Mouse (Mus musculus): ENCODE measurements around the gene Ptpn13.
A peak's percentile ranks its signal among the peaks of the same experiment; 100 is the strongest.

Gene Ptpn13

DNA sequence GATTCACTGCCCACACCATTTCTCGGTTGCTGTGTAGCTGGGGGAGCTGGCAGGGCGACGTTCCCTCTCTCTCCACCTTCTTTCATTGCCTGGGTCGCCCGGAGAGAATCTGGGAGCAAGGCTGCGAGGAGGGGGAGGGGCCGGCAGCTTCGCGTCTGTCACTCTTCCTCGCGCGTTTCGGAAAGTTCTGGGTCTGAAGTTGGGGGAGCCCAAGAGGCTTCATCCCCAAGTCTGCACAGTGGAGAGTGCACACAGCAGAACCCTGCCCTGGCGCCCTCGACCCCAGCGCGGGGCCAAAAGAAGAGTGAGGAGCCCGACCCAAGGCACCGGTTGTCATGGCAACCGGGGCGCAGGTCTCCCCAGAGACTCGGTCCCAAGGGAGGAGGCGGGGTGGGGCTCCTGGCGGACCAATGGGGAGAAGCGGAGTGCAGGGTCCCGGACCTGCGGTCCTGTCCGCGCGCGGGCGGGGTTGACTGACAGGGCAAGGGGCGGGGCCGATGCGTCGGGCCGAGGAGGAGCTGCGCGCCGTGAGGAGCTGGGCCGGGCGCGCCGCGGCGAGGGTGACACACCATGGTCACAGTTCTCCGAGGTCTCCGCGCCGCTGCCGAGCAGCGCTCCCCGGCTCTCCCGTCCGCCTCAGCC lies at the start of gene Ptpn13:
TSS of gene Ptpn13 (plus strand) at position 515 of the 642 bp plus-strand sequence.
- peak; percentile 96 for DNase-seq (ENCODE audit: low spot score)

DNA sequence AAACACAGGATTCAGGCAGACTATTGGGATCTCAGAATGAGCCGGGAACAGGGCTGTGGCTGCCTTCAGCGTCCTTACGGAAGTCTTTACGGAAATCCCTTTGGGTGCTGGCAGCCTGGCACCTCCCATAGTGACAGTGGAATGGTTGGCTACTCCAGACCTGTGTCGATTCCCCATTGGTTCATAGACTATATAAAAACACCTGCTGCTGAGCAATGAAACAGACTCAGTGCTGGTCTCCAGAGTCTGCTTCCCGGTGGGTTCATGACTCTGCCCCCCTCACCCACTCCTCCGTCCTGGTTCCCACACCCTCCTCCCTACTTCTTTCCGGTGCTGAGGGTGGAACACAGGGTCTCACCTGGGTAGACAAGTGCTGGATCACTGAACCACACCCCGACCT lies 49.8 kb upstream of the Ptpn13 start:
- no peak for DNase-seq (ENCODE audit: low spot score)

DNA sequence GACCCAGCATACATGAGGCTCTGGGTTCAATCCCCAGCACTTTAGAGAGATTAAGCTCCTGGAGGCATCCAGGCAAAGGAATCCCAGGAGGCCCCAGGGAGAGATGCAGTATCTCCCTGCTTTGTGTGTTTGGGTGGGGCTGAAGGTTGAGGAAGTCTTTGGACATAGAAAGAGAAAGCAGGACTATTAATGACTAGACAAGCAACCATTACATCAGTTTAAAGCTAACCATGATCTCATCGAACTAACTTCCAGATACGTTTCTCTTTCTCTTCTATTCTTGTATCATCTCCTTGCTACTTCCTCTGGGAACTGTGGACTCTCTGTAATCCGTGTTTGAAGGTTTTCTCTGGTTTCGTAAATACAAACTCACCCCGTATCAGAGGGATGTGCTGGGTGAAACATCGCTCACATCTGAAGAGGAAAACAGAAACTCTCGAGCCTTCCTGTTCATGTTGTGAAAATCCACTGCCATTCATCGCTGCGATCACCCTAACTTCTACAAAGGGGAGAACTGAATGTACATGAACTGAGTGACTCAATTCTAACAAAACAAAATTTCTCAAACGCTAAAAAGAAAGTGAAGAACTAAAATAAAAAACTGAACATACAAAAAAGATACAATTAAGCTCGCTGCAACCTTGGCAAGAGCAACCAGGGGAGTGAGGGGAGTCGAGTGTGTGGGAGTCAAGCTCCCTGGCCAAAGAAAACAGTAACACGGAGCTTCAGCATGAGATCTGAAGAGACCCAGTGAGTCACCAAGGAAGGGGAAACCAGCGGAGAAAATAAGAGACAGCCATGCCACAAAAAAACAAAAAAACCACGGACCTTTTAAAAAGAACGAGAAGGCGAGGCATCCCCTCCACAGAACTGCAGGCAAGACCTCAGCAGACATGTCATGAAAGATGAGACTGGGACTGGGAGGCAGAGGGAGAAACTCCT lies 48.4 kb upstream of the Ptpn13 start:
- no peak for DNase-seq (ENCODE audit: low spot score)

DNA sequence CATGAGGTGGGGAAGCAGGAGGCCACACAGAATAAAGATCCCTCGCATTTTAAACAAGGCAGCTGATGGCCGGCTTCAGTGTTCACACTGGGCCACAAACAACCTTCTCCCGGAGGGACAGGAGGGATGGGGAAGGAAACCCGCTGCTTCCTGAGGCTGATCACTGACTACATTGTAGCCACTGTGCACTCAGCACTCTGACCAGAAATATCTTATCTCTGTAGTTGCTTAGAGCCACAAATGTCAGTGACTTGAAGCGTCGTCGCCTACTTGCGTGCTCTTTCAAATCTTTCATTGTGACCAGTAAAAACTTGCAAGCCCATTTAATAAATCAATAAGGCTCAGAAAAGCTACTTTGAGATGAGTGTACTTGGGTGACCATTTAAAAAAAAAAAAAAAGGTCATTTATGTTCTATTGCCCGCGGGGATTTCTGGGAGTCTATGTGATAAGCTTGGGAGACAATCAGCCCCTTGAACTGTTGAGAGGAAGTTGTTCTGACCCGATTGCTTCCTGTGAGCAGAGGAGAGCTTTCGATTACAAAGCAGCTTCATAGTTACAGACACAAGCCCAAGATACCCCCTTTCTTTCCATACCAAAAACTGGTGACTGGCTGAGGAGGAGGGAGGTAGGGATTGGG lies 47.4 kb upstream of the Ptpn13 start:
- no peak for DNase-seq (ENCODE audit: low spot score)

DNA sequence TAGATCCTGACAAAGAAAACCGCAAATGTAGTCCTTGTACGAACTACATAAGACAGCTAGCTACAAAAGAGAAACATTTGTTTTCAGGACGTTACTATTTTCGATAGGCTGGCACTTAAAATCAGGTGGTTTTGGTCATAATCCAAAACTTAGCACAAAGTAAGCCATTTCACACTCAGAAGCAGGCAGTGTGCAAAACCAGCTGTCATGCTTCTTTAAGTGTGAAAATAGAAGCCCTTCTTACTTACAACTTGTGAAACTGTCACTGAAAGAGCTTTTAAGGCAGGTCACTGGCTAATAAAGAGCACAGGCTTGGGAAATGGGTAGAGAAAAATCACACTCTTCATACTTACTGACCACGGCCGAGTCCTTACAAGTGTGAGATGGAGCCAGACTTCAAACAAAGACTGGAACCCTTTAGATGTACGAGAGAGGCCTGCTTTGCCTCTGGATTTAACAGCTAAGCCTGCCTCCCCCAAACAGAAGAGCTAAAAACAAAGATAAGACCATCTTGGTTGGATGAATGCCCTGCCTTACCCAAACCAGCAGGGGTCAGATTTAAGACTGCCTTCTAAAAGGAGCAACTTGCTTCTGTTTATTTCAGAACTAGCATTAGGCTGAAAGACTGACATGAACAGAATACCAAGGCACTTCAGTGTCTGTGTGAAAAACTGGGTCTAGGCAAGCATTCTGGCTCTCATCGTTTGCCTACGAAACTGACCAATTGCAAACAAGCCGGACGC lies 44.0 kb upstream of the Ptpn13 start:
- DNase-seq (ENCODE audit: low spot score): no peak

DNA sequence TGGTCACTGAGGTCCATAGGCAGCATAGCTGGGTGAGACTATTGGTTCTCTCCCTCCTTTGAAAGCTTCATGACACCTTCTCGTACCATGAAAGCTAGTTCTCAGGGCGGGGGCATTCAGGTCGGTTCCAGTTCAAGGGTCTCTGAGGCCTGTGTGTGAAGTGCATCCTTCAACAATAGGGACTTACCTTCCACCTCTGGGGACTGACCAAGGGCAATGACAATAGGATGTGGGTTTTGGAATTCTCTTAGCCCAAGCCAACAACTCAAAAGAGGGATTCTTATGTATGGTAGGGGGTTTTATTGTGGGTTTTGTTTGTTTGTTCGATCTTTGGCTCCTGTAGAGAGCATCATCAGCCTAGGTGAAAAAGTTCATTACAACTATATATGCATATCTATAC lies 42.0 kb upstream of the Ptpn13 start:
- DNase-seq (ENCODE audit: low spot score): no peak

DNA sequence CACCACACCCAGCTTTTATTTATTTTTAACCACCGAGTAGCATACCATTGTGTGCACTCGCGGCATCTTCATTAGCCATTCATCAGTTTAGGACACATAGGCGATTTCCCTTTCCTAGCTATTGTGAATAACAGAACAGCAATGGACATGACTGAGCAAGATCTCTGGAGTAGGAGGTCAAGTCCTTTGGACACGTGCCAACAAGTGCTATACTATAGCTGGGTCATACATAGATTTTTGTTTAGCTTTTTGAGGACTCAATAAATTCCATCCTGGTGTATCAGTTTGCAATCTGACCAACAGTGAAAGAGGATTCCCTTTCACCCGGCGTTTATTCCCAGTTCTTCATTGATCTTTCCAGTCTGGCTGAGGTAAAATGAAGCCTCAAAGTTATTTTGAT lies 41.0 kb upstream of the Ptpn13 start:
- no peak for DNase-seq (ENCODE audit: low spot score)

DNA sequence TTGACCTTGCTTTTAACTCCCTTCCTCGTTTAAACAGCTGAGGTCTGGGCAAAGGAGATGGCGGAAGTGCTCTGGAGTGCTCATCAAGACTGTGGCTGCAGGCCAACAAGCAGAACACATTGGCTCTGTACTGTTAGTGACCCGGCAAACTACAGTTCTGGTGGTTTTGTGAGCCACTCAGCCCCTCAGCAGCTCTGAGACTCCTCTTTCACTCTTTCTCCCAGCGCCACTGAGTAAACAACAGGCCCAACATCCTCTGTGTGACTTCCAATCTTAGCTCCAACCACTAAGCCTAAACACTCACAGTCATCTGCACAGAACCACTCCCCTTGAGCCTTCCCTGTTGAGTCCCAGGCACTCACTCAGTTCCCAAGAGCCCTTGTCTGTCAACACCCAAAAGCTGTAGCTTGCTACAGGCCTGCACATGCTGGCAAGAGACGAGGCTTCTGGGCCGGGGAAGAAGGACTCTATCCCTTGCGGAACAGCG lies 37.4 kb upstream of the Ptpn13 start:
- DNase-seq (ENCODE audit: low spot score): no peak

DNA sequence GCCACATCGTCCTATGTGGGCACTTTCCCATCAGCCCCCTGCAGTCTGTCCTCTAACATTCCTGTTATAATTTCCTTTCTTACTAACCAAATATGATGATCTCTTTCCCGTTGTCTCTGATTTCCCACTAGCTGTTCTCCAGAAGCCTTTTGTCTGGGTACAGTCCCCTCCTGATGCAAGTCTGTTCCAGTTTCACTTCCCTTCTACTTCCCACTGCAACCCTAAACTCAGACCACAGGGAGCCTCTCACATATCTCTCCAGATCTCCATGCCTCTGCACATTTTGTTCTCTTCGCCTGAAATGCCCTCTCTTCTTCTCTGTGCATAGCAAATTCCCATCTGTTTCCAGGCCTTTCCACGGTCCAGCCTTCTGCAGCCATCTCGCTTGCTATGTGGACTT lies 35.6 kb upstream of the Ptpn13 start:
- no peak for DNase-seq (ENCODE audit: low spot score)

DNA sequence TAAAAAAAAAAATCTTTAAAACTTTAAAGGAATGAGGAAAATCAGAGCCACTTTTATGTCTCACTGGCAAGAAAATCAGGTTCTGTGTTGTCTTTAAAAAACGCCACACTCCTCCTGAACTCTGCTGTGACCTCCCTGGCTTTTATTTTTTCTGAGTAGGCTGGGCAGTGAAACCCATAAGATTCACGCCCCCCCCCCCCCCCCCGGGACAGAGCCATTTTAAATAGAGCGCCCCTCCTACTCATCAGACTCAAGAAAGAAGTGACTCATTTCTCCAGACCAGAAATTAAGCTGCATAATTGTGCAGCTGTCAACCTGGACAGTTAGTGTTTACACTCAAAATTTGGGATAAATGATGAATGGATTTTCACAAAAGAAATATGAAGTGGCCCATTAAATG lies 31.8 kb upstream of the Ptpn13 start:
- DNase-seq (ENCODE audit: low spot score): no peak

DNA sequence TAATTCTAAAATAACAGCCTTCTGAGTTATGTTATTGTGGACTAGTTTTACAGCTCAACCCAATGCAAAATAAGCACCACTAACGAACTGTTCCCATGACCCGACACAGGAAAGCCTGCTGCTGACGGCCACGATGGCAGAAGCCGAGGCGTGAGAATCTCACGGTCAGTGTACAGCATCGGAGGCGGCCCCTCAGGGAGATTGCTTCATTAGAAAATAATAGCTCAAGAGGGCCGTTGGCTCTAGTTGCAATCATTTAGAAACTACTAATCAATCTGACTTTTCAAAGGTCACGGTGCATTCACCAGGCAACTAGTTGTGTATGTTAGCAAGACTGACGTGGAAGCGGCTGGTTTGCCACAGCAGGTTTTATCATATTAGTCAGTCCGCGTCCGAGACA lies 31.2 kb upstream of the Ptpn13 start:
- peak; percentile 43 for DNase-seq (ENCODE audit: low spot score)

DNA sequence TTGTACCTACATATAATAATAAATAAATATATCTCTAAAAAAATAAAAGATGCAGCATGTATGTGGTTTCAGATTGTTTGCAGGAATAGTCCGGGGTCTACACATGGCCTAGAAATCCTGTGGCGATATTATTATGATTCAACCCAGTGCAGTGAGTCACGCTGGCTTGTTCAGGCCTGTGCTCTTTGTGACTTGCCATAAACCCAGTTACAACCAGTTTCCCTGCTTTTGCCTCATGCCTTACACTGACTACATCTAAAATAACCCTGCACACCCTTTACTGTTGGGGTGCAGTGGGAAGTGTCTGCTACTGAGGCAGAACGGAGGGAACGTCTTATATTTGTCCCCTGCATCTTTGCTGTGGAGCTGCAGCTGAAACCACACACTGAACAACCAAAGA lies 29.3 kb upstream of the Ptpn13 start:
- DNase-seq (ENCODE audit: low spot score): no peak

DNA sequence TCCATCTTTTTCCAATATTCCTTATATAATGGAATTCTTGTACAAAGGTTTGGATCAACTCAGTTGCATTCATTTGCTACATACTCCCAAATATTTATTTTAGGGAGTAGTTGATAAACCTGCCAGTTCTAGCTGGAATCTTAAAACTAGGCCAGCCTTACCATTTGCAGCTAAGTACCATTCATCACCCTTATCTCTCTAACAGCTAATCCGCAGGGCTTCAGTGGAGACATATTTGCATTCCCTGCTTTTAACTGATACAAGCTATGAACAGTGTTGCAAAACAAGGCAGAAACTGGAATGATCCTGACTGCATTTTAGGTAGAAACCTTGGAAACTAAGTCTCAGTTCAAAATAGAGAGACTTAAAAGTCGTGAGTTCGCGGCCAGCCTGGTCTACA lies 27.6 kb upstream of the Ptpn13 start:
- DNase-seq (ENCODE audit: low spot score): no peak

DNA sequence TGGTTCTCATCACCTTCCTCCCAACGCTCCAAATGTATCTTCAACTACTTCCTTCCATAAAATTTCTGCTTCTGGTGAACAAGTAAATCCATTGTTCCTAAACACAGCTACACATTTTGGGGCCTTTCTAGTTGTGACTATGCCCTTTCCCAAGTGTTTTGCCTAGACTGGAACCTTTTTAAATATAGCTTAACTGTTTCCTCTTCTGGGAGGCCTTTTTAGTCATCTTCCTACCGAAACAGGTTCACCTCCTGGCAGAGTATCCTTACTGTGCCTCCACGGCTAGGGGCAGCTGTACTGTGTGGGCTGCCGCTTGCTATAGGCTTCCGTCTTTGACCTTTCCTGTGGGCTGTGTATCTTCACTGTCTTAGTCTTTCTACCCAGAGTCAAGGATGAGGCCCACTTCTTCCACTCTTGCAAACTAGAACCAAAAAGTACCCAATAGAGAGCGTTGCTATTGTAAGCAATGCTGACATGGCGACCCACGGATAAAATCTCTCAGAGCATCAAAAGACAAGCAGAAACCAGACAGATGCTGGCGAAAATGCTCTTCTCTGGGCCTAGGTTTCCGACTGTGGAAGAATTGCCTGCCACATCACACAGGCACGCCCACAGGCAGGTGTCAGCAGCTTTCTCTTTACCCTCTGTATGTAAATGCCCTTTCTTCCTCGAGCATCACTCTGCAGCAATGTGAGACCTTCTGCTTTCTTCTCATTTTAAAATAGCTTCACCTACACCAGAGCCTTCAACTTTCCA lies 20.6 kb upstream of the Ptpn13 start:
- DNase-seq (ENCODE audit: low spot score): no peak

DNA sequence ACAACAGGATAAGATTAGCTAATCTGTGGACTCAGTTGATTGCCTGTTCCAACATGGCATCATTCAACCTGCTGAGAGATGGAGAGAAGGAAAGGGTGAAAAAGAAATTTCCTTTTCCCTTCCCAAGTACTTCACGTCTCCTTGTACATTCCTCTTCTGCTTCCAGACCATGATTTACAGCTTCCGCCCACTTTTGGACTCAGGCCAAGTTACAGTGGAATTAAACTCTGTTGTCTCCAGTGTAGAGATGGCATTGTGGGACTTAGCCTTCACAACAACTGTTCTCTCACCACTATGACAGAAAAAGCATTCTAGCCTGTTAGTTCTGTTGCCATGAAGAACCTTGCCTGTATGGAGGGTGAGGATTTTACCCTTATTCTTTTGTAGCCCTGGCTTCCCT lies 19.1 kb upstream of the Ptpn13 start:
- no peak for DNase-seq (ENCODE audit: low spot score)

DNA sequence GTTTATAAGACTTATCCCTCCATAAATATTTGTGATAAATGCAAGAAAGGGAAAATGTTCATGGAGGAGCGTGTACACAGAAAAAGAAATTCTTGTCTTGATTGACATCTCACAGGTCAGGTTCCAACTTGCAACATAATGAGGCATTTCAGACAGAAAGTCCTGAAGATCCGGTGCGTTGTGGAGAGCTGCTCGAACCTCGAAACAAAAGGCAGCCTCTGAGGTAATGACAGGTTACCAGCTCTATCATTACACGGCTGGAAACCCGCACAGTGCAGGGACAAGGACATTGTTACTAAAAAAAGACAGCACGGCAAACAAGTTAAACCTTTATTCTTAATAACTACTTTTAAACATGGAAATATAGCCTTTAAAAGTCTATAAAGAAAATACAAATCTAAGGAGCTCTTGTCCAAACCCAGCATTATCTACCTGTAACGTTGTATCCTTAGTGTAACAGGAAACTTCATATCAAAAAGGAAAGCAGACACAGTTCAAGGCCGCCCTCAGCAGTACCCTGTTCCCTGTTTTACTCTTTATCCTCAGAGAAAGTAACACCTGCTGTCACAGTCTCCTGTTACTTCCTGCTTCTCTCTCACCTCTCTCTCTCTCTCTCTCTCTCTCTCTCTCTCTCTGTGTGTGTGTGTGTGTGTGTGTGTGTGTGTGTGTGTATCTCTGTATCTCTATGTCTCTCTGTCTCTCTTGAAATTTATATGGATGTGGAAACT lies 12.8 kb upstream of the Ptpn13 start:
- no peak for DNase-seq (ENCODE audit: low spot score)

DNA sequence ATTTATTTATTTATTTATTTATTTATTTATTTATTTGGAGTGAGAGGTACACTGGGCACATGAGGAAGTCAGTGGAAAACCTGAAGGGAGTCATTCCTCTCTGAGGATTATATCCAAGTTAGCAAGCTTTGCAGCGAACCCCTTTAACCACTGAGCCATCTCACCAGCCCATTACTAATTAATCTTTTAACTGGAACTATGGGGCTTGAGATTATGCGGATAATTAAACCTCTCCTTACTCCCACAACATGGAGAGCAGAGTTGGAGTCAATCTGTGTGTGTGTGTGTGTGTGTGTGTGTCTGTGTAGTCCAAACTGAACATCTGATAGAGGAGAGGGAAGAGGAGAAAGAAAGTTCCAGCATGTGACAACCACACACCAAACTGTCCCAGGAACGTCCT lies 10.4 kb upstream of the Ptpn13 start:
- no peak for DNase-seq (ENCODE audit: low spot score)

DNA sequence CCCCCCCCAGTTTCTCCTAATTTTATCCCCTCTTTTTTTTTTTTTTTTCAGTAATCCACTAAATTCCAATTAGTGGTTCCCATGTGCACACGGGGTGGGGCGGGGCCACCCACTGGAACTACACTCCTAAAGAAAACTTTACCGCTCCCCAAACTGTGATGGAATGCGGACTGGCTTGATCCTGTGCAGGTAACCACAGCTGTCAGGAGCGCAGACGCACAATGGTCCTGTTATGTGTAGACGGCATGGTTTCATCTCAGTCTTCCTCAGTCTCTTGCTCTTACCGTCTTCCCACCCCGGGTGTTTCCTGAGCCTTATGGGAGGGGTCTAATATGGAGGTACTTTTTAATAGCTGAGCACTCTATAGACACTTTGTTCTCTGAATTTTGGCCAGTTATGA lies 7.0 kb upstream of the Ptpn13 start:
- no peak for DNase-seq (ENCODE audit: low spot score)

DNA sequence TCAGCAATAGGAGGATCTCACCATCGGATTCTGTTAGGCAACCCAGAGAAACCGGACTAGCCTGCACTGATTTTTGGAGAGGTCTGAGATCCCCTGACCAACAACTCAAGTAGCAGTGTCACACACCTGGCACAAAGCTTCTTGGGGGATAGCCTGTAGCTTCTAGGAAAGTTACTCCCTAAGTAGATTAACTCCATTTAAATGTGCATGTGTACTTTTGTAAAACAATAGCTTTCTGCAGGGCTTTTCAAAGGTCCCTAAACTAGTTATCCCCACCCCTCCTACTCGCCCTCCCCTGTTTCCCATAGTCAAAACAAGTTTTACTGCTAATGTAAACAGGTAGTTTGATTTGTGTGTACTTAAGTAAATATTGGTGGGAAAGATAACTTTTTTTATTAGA lies 6.1 kb upstream of the Ptpn13 start:
- no peak for DNase-seq (ENCODE audit: low spot score)

DNA sequence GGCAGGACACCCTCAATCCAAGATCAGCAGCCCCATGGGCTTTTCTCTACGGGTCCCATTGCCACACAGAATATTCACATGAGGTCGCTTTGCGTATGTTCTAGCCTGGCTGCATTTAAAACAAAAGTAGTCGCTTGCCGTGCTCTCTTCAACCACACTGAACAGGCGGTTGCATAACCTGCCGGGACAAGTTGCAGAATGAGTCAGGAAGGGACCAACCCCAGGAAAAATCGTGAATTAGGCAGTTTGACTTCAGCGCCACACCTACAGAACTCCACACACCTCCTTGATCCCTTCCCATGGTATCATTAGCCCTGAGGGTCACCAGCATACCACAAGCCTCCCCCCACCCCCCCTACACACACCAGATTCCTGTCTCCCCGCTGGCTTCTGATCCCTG lies 4.4 kb upstream of the Ptpn13 start:
- DNase-seq (ENCODE audit: low spot score): no peak

DNA sequence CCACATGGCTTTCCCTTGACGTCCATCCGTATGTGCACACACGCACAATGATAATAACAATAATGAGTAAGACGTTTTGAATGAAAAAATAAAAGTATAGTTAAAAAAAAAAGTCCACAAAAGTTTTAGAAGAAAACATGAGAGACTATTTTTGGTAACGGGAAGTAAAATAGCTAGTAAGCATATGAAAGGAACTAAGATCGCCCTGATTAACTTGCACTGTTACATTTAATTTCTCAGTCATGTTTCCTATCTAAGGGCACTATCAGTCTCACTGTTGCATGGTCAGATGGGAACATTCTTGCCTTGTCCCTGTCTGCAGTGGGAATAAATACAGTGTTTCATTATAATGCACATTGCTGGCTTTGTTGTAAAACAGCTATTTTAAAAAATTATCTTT lies 2.4 kb upstream of the Ptpn13 start:
- DNase-seq (ENCODE audit: low spot score): no peak
